ENCODE assay signal across 8 mouse cellular contexts in the genomic region with DNA sequence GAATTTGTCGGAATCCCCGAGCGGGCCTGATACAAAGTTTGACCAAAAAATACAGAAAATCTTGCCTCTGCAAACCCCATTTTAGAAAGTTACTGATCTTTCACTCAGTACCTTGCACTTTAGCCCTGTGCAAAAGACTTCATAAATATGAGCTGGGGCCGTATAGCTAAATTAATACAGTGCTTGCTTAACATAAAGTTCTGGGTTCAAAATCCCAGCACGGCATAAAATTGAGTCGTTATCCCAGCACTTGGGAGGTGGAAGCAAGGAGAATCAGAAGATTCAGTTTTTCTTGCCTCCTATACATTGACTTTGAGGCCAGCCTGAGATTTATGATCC. TPM values are rescaled to one million over a fixed set of nuclear protein-coding genes. Genes with fewer than 3 reads are reported as not detected.
A peak's percentile ranks its signal among the peaks of the same experiment; 100 is the strongest.
DNase-seq lines count a peak whose midpoint lies in the region; ATAC-seq and TF ChIP-seq lines count a peak whose summit lies in the region.

No protein-coding gene starts in this region.

- no peaks in the 10 kb centered on the region for H3K9me3 ChIP-seq in embryonic facial prominence, embryonic 14.5 days (ENCODE audit: control insufficient read depth, low read length)
- no peaks in the 10 kb centered on the region for H3K9me3 ChIP-seq in limb, embryonic 11.5 days (ENCODE audit: control insufficient read depth, low read length)
- H3K9me3 ChIP-seq in neural tube, embryonic 13.5 days = no peaks in the 10 kb centered on the region

- H3K27me3 ChIP-seq in embryonic facial prominence, embryonic 14.5 days (replicated peaks; ENCODE audit: control insufficient read depth, insufficient read depth, low read length) = no peaks in the 10 kb centered on the region
- no peaks in the 10 kb centered on the region for H3K27me3 ChIP-seq in limb, embryonic 11.5 days (ENCODE audit: control insufficient read depth, insufficient read depth, low read length)
- no peaks in the 10 kb centered on the region for H3K27me3 ChIP-seq in neural tube, embryonic 13.5 days

- H3K36me3 ChIP-seq in embryonic facial prominence, embryonic 14.5 days (ENCODE audit: control insufficient read depth, insufficient read depth, low read length) = peaks cover 28% of the 10 kb centered on the region
- peaks cover 2% of the 10 kb centered on the region; the same call in 1 of the 2 replicates for H3K36me3 ChIP-seq in limb, embryonic 11.5 days (ENCODE audit: control insufficient read depth, insufficient read depth, low read length)
- peaks cover 17% of the 10 kb centered on the region; the same call in 1 of the 2 replicates for H3K36me3 ChIP-seq in neural tube, embryonic 13.5 days

- DNase-seq in left cerebral cortex, adult 2 months (ENCODE audit: extremely low spot score in 1 of 2, low spot score in 2 of 2) = no peak
- DNase-seq in left cerebral cortex, postnatal 10 days (ENCODE audit: extremely low spot score in 1 of 2, low spot score in 2 of 2) = no peak
- no peak for DNase-seq in embryonic facial prominence, embryonic 14.5 days (ENCODE audit: low spot score)
- DNase-seq in limb, embryonic 11.5 days (ENCODE audit: low spot score) = no peak
- DNase-seq in left cerebral cortex, adult 8-10 months (ENCODE audit: low spot score in 2 of 2) = no peak
- no peak for DNase-seq in ovary, adult 18-20 months (ENCODE audit: low spot score)
- DNase-seq in right cerebral cortex, postnatal 4 days = no peak

- 9% methylated on average over 6 of the region's 6 CpGs for whole genome bisulfite sequencing in embryonic facial prominence, embryonic 14.5 days
- 13% methylated on average over 6 of the region's 6 CpGs for WGBS in limb, embryonic 11.5 days
- WGBS in neural tube, embryonic 13.5 days = 8% methylated on average over 6 of the region's 6 CpGs

- H3K27ac ChIP-seq in left cerebral cortex, adult 2 months = peak overlapping the region; percentile 76
- peak overlapping the region; percentile 92 for H3K27ac ChIP-seq in embryonic facial prominence, embryonic 14.5 days (replicated peaks; ENCODE audit: low read depth, low read length)
- no peak overlapping the region for H3K27ac ChIP-seq in limb, embryonic 11.5 days (replicated peaks; ENCODE audit: low read depth, low read length)
- H3K27ac ChIP-seq in neural tube, embryonic 13.5 days (replicated peaks) = no peak overlapping the region; the same call in 1 of the 2 replicates

- peak overlapping the region; percentile 89 for H3K9ac ChIP-seq in embryonic facial prominence, embryonic 14.5 days (ENCODE audit: low read depth, low read length)
- H3K9ac ChIP-seq in limb, embryonic 11.5 days (ENCODE audit: low read length) = peak overlapping the region; percentile 92
- H3K9ac ChIP-seq in neural tube, embryonic 13.5 days = peak overlapping the region; percentile 72

- H3K4me3 ChIP-seq in left cerebral cortex, adult 2 months = peak overlapping the region; percentile 89
- peak overlapping the region; percentile 79 for H3K4me3 ChIP-seq in embryonic facial prominence, embryonic 14.5 days (ENCODE audit: low read depth, low read length)
- peak overlapping the region; percentile 93 for H3K4me3 ChIP-seq in limb, embryonic 11.5 days (ENCODE audit: low read depth, low read length)
- H3K4me3 ChIP-seq in neural tube, embryonic 13.5 days = peak overlapping the region; percentile 72

- peak; percentile 7; the same call in 1 of the 2 replicates for ATAC-seq in embryonic facial prominence, embryonic 14.5 days (ENCODE audit: low read depth)
- 0 out of 2 replicates have a peak, but pooled peaks have one; percentile 46 for ATAC-seq in limb, embryonic 11.5 days (ENCODE audit: insufficient number of reproducible peaks, low FRiP score, low TSS enrichment, low read depth)
- peak; percentile 44; the same call in 1 of the 2 replicates for ATAC-seq in neural tube, embryonic 13.5 days (ENCODE audit: low read depth)

- no peak for TF ChIP-seq CTCF in left cerebral cortex, adult 2 months (IDR thresholded peaks at IDR 0.05)

- peak overlapping the region; percentile 55 for H3K4me2 ChIP-seq in embryonic facial prominence, embryonic 14.5 days (ENCODE audit: low read depth, low read length)
- peak overlapping the region; percentile 79 for H3K4me2 ChIP-seq in limb, embryonic 11.5 days (ENCODE audit: low read depth, severe bottlenecking)
- peak overlapping the region; percentile 83 for H3K4me2 ChIP-seq in neural tube, embryonic 13.5 days

- peaks cover 9% of the 10 kb centered on the region for H3K4me1 ChIP-seq in embryonic facial prominence, embryonic 14.5 days (ENCODE audit: control insufficient read depth, insufficient read depth, low read length)
- H3K4me1 ChIP-seq in limb, embryonic 11.5 days (ENCODE audit: control insufficient read depth, insufficient read depth, low read length) = peaks cover 3% of the 10 kb centered on the region; the same call in 1 of the 2 replicates
- H3K4me1 ChIP-seq in neural tube, embryonic 13.5 days (replicated peaks) = peaks cover 44% of the 10 kb centered on the region

- intact Hi-C loops in left cerebral cortex, adult 2 months (cut with DNase I) = loop anchor here (2.0 kb wide), 2 partner anchors 25 to 33 kb away; a partner anchor contains a TSS
- intact Hi-C loops in left cerebral cortex, postnatal 10 days (cut with DNase I) = loop anchor here (5.0 kb wide), 1 partner anchor 36 kb away; a partner anchor contains a TSS

RNA-seq across cellular contexts. Expression of a gene that starts 0.3 kb away (rescaled TPM):
- total RNA-seq in left cerebral cortex, adult 2 months (2021) = 100 to 1,000 TPM; 376 to 408 TPM
- total RNA-seq in left cerebral cortex, postnatal 10 days (2021) = 100 to 1,000 TPM; 594 to 625 TPM
- polyA plus RNA-seq in embryonic facial prominence, embryonic 14.5 days (2014; fragmentation: Nextera tagmentation; extraction: Ambion mirVana) = 762 and 846 TPM in 2 replicates
- polyA plus RNA-seq in limb, embryonic 11.5 days (2014; fragmentation: Nextera tagmentation; extraction: Ambion mirVana) = 677 and 736 TPM in 2 replicates
- polyA plus RNA-seq in neural tube, embryonic 13.5 days (2015; fragmentation: Nextera tagmentation; extraction: Ambion mirVana) = 689 and 718 TPM in 2 replicates
- 100 to 1,000 TPM; 426 to 437 (median 430) TPM for total RNA-seq in left cerebral cortex, adult 8-10 months (2022)

RNA-seq across cellular contexts. Expression of a gene that starts 24.0 kb away (rescaled TPM):
- total RNA-seq in left cerebral cortex, adult 2 months (2021) = 10 to 100 TPM; 32.6 to 34.9 TPM
- 10 to 100 TPM; 74.7 to 78.1 TPM for total RNA-seq in left cerebral cortex, postnatal 10 days (2021)
- polyA plus RNA-seq in embryonic facial prominence, embryonic 14.5 days (2014; fragmentation: Nextera tagmentation; extraction: Ambion mirVana) = 99.2 and 113 TPM in 2 replicates
- 402 and 418 TPM in 2 replicates for polyA plus RNA-seq in limb, embryonic 11.5 days (2014; fragmentation: Nextera tagmentation; extraction: Ambion mirVana)
- polyA plus RNA-seq in neural tube, embryonic 13.5 days (2015; fragmentation: Nextera tagmentation; extraction: Ambion mirVana) = 89.8 and 96.9 TPM in 2 replicates
- total RNA-seq in left cerebral cortex, adult 8-10 months (2022) = 10 to 100 TPM; 26.8 to 28.5 (median 27.2) TPM

RNA-seq across cellular contexts. Expression of a gene that starts 33.6 kb away (rescaled TPM):
- total RNA-seq in left cerebral cortex, adult 2 months (2021) = 100 to 1,000 TPM; 136 to 139 TPM
- 100 to 1,000 TPM; 173 to 197 TPM for total RNA-seq in left cerebral cortex, postnatal 10 days (2021)
- 1,105 and 1,130 TPM in 2 replicates for polyA plus RNA-seq in embryonic facial prominence, embryonic 14.5 days (2014; fragmentation: Nextera tagmentation; extraction: Ambion mirVana)
- polyA plus RNA-seq in limb, embryonic 11.5 days (2014; fragmentation: Nextera tagmentation; extraction: Ambion mirVana) = 1,258 and 1,286 TPM in 2 replicates
- 505 and 512 TPM in 2 replicates for polyA plus RNA-seq in neural tube, embryonic 13.5 days (2015; fragmentation: Nextera tagmentation; extraction: Ambion mirVana)
- total RNA-seq in left cerebral cortex, adult 8-10 months (2022) = 100 to 1,000 TPM; 171 to 219 (median 193) TPM

RNA-seq across cellular contexts. Expression of a gene that starts 55.3 kb away (rescaled TPM):
- 1 to 10 TPM; 5.7 to 6.0 TPM for total RNA-seq in left cerebral cortex, adult 2 months (2021)
- 1 to 10 TPM; 3.5 to 3.9 TPM for total RNA-seq in left cerebral cortex, postnatal 10 days (2021)
- polyA plus RNA-seq in embryonic facial prominence, embryonic 14.5 days (2014; fragmentation: Nextera tagmentation; extraction: Ambion mirVana) = 4.2 and 8.0 TPM in 2 replicates
- polyA plus RNA-seq in limb, embryonic 11.5 days (2014; fragmentation: Nextera tagmentation; extraction: Ambion mirVana) = 1.3 and 1.6 TPM in 2 replicates
- 4.3 and 4.7 TPM in 2 replicates for polyA plus RNA-seq in neural tube, embryonic 13.5 days (2015; fragmentation: Nextera tagmentation; extraction: Ambion mirVana)
- total RNA-seq in left cerebral cortex, adult 8-10 months (2022) = 1 to 10 TPM; 5.5 to 8.0 (median 7.1) TPM

RNA-seq across cellular contexts. Expression of a gene that starts 56.4 kb away (rescaled TPM):
- total RNA-seq in left cerebral cortex, adult 2 months (2021) = 10 to 100 TPM; 15.2 to 15.4 TPM
- 10 to 100 TPM; 15.4 to 16.8 TPM for total RNA-seq in left cerebral cortex, postnatal 10 days (2021)
- 8.2 and 10.5 TPM in 2 replicates for polyA plus RNA-seq in embryonic facial prominence, embryonic 14.5 days (2014; fragmentation: Nextera tagmentation; extraction: Ambion mirVana)
- 24.0 and 27.7 TPM in 2 replicates for polyA plus RNA-seq in limb, embryonic 11.5 days (2014; fragmentation: Nextera tagmentation; extraction: Ambion mirVana)
- polyA plus RNA-seq in neural tube, embryonic 13.5 days (2015; fragmentation: Nextera tagmentation; extraction: Ambion mirVana) = 24.7 and 26.3 TPM in 2 replicates
- 10 to 100 TPM; 14.0 to 18.4 (median 14.8) TPM for total RNA-seq in left cerebral cortex, adult 8-10 months (2022)

Comparison
In these comparisons a context has a peak if more than half of its experiments do, and no peak if none do; other contexts are left out.
1. H3K27ac ChIP-seq: peak in left cerebral cortex, adult 2 months (single experiment) and embryonic facial prominence, embryonic 14.5 days (single experiment); none in limb, embryonic 11.5 days (single experiment) and neural tube, embryonic 13.5 days (single experiment).
2. Peak in every context shown above with its lines, with median percentiles within 50 percentile points of each other: H3K4me3 ChIP-seq, ATAC-seq, H3K4me2 ChIP-seq and H3K9ac ChIP-seq.